Mouse (Mus musculus) intestine, postnatal 0 days (tissue): ENCODE measurements around the gene Ier2. TPM values are rescaled to one million over a fixed set of nuclear protein-coding genes. Genes with fewer than 3 reads are reported as not detected.
A peak's percentile ranks its signal among the peaks of the same experiment; 100 is the strongest.

Experiments
- ATAC-seq: fragments of 200-750 bp; cut with Nextera tagmentation; 2 replicates; pipeline ENCODE4 v1.8.0; 2017; ENCODE audit warnings: mild to moderate bottlenecking, moderate TSS enrichment, moderate library complexity
- H3K27ac ChIP-seq: fragments of 300-500 bp; sonication (generic); 2 replicates; pipeline ENCODE4 v1.5.1; 2014; ENCODE audit warnings: mild to moderate bottlenecking, low read depth, low read length, moderate library complexity
- H3K27me3 ChIP-seq: fragments of 300-500 bp; sonication (generic); replicated peaks from 2 replicates; pipeline ENCODE4 v1.6.1; 2014; ENCODE audit warnings: low read length, mixed read lengths; ENCODE audit not compliant: control insufficient read depth, insufficient read depth
- H3K36me3 ChIP-seq: fragments of 300-500 bp; sonication (generic); 2 replicates; pipeline ENCODE4 v1.6.1; 2014; ENCODE audit warnings: mild to moderate bottlenecking, moderate library complexity; ENCODE audit not compliant: control insufficient read depth, insufficient read depth
- H3K4me1 ChIP-seq: fragments of 300-500 bp; sonication (generic); replicated peaks from 2 replicates; pipeline ENCODE4 v1.6.1; 2014; ENCODE audit warnings: antibody characterized with exemption, low read length, mixed read lengths; ENCODE audit not compliant: control insufficient read depth, insufficient read depth
- H3K4me2 ChIP-seq: fragments of 300-500 bp; sonication (generic); replicated peaks from 2 replicates; pipeline ENCODE4 v1.6.1; 2014; ENCODE audit warnings: low read depth, mild to moderate bottlenecking, moderate library complexity
- H3K4me3 ChIP-seq: fragments of 300-500 bp; sonication (generic); 2 replicates; pipeline ENCODE4 v1.5.1; 2014; ENCODE audit warnings: low read depth, low read length
- H3K9ac ChIP-seq: fragments of 300-500 bp; sonication (generic); 2 replicates; pipeline ENCODE4 v1.6.1; 2014; ENCODE audit warnings: mild to moderate bottlenecking, low read depth, low read length
- H3K9me3 ChIP-seq: fragments of 300-500 bp; sonication (generic); 2 replicates; pipeline ENCODE4 v1.6.1; 2016; ENCODE audit warnings: mixed run types; ENCODE audit not compliant: control insufficient read depth
- CTCF ChIP-seq: sonication (generic); IDR thresholded peaks from 2 replicates; pipeline ENCODE4 v1.5.1; 2016; ENCODE audit warnings: low read depth, mild to moderate bottlenecking, control low read depth, antibody characterized with exemption, moderate library complexity
- WGBS: fragments of 180-500 bp; shearing (Covaris S2); extraction: QIAGEN DNeasy Blood & Tissue Kit; methylation state at CpG from one replicate; pipeline ENCODE4 v1.1.7; 2014; 5-methylcytosine and 5-hydroxymethylcytosine counted together
- polyA plus RNA-seq: library from polyadenylated mRNA; unstranded; fragments of >200 nt; fragmentation: Nextera tagmentation; extraction: Ambion mirVana; gene quantifications from 2 replicates; pipeline ENCODE4 v1.2.1, GENCODE M21; 2015

Ier2 gene
- polyA plus RNA-seq, 1 experiment from 2014 or later = 79.4 TPM

GRCm38 (mm10) chr8:84621102-84621625, 41.5 kb downstream of the Ier2 start:
- Histone ChIP-seq H3K27me3 (no peaks in the 10 kb centered on the region), H3K4me3 (no peak overlapping the region), H3K36me3 (no peaks in the 10 kb centered on the region), H3K27ac (no peak overlapping the region), H3K9me3 (no peaks in the 10 kb centered on the region), H3K9ac (no peak overlapping the region), H3K4me2 (no peak overlapping the region), H3K4me1 (no peaks in the 10 kb centered on the region)
- no peak for ATAC-seq
- WGBS = 74% methylated on average over 8 of the region's 8 CpGs
- no peak for TF ChIP-seq CTCF

GRCm38 (mm10) chr8:84617005-84617404, 45.6 kb downstream of the Ier2 start:
- TF ChIP-seq CTCF = no peak
- 59% methylated on average over 22 of the region's 22 CpGs for WGBS
- ATAC-seq = no peak

DNA sequence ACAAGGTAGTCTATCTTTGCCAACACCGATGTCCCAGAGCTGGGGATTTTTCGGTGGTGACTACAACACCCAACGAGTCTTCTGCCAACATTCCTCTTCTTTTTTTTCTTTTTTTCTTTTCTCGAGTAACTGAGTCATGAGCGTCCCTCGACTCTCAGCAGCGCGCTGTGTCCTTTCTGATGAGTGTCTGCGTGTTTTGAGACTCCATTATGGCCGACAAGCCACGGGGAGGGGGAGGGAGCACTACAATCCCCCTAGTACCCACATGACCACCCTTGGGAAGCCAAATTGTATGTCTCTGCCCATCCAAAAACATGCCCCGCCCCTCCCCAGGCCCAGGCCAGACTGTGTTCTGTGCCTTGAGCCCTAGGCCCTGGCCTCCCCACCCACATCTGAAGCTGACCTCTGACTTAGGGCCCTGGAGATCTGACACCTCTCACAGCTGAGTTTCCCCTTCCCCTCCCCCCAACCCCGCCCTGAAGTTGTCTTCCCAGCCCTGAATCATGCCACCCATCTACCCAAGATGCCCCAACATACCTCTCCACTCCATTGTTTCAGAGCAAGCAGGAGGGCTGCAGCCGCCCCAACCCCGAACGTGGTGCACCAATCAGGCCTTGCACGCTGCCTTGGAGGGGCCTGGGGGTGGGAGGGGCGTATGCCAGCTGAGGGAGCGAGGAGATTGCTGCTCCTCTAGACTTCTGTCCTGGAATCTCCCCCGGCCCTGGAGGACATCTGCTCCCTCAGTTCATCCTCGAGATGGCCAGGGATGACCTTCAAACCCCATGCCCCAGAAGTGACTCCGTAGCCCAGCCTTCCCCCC, 46.8 kb downstream of the Ier2 start:
- Histone ChIP-seq H3K9me3 (no peaks in the 10 kb centered on the region), H3K4me3 (no peak overlapping the region), H3K36me3 (no peaks in the 10 kb centered on the region), H3K27ac (no peak overlapping the region), H3K4me2 (no peak overlapping the region), H3K27me3 (no peaks in the 10 kb centered on the region), H3K4me1 (no peaks in the 10 kb centered on the region), H3K9ac (no peak overlapping the region)
- TF ChIP-seq CTCF = no peak
- 56% methylated on average over 22 of the region's 22 CpGs for WGBS
- no peak for ATAC-seq

More at GRCm38 (mm10) chr8:84617005-84617404, 45.6 kb downstream of the Ier2 start:
- H3K27ac ChIP-seq = no peak overlapping the region
- H3K27me3 ChIP-seq = no peaks in the 10 kb centered on the region
- H3K4me1 ChIP-seq = no peaks in the 10 kb centered on the region
- H3K4me2 ChIP-seq = no peak overlapping the region
- no peaks in the 10 kb centered on the region for H3K9me3 ChIP-seq
- no peak overlapping the region for H3K4me3 ChIP-seq
- H3K9ac ChIP-seq = no peak overlapping the region
- H3K36me3 ChIP-seq = no peaks in the 10 kb centered on the region

- Histone ChIP-seq H3K27ac (no peak overlapping the region), H3K9me3 (no peaks in the 10 kb centered on the region), H3K4me1 (no peaks in the 10 kb centered on the region), H3K27me3 (no peaks in the 10 kb centered on the region), H3K4me3 (no peak overlapping the region), H3K36me3 (no peaks in the 10 kb centered on the region), H3K9ac (no peak overlapping the region), H3K4me2 (no peak overlapping the region)
- TF ChIP-seq CTCF = peak; percentile 68
- 43% methylated on average over 16 of the region's 16 CpGs for WGBS
- ATAC-seq = no peak
Observed at GRCm38 (mm10) chr8:84614512-84615223, 48.0 kb downstream of the Ier2 start.

Other genes with a start within 250 kb of the Ier2 start
- gene Trmt1, start 23.5 kb upstream of the Ier2 start, polyA plus RNA-seq = 22.3 and 23.7 TPM in 2 replicates
- 9.3 and 9.8 TPM in 2 replicates for gene Nacc1, start 25.0 kb upstream of the Ier2 start, polyA plus RNA-seq
- gene Lyl1, start 38.6 kb upstream of the Ier2 start, polyA plus RNA-seq = 3.5 and 3.9 TPM in 2 replicates
- 1.0 and 1.5 TPM in 2 replicates for gene G430095P16Rik, start 60.2 kb upstream of the Ier2 start, polyA plus RNA-seq
- 11.2 and 12.0 TPM in 2 replicates for gene Nfix, start 137.5 kb upstream of the Ier2 start, polyA plus RNA-seq
- 1.9 and 2.2 TPM in 2 replicates for gene Dand5, start 160.0 kb upstream of the Ier2 start, polyA plus RNA-seq
- 36.3 and 37.6 TPM in 2 replicates for gene Gadd45gip1, start 168.7 kb upstream of the Ier2 start, polyA plus RNA-seq
- 67.8 and 74.2 TPM in 2 replicates for gene Rad23a, start 177.8 kb upstream of the Ier2 start, polyA plus RNA-seq
- 474 and 507 TPM in 2 replicates for gene Calr, start 184.1 kb upstream of the Ier2 start, polyA plus RNA-seq
- 27.3 and 28.3 TPM in 2 replicates for gene Farsa, start 194.1 kb upstream of the Ier2 start, polyA plus RNA-seq
- gene Syce2, start 209.3 kb upstream of the Ier2 start, polyA plus RNA-seq = 27.1 and 32.7 TPM in 2 replicates
- 15.3 and 15.5 TPM in 2 replicates for gene Gcdh, start 231.1 kb upstream of the Ier2 start, polyA plus RNA-seq
- 0.56 and 0.63 TPM in 2 replicates for gene Klf1, start 239.1 kb upstream of the Ier2 start, polyA plus RNA-seq
- 8.9 and 11.0 TPM in 2 replicates for gene Dnase2a, start 245.7 kb upstream of the Ier2 start, polyA plus RNA-seq